Mouse (Mus musculus) gastrocnemius, adult 2 months (tissue): ENCODE results near the gene S100a7a. TPM values are rescaled to one million over a fixed set of nuclear protein-coding genes. Genes with fewer than 3 reads are reported as not detected.

Experiments used
- DNase-seq: peaks from one replicate; pipeline ENCODE4 v3.0.0; 2022
- H3K27ac ChIP-seq: fragments of 200-600 bp; 2 replicates; pipeline ENCODE4 v1.8.1; 2022; ENCODE audit warnings: mild to moderate bottlenecking
- H3K4me3 ChIP-seq: fragments of 200-600 bp; 2 replicates; pipeline ENCODE4 v1.8.1; 2022; ENCODE audit warnings: mild to moderate bottlenecking, moderate library complexity
- CTCF ChIP-seq: fragments of 200-600 bp; IDR thresholded peaks from 2 replicates; pipeline ENCODE4 v1.8.1; 2022; ENCODE audit warnings: antibody characterized with exemption, mild to moderate bottlenecking, moderate library complexity
- intact Hi-C: fragments of 180-260 bp; cut with DNase I; formaldehyde crosslinking; loops from one replicate; pipeline ENCODE4 v1.15.1; 2025
- long read RNA-seq, 2 experiments: library from polyadenylated mRNA; stranded (forward); transcript quantifications; one replicate each; pipeline ENCODE4 v2.0.0; 2021
- total RNA-seq, 2 experiments: library from RNA; stranded (reverse); gene quantifications; 2 replicates each; pipeline ENCODE4 v1.2.3; 2021

S100a7a gene
- under 1 TPM in 1 of 2 experiments, not detected in 1; 0.17 TPM for total RNA-seq
- long read RNA-seq, experiment 1: 0 reads
- long read RNA-seq, experiment 2: 0 reads

GRCm38 (mm10) chr3:90653717-90654116 lies at the start of gene S100a7a:
S100a7a (plus strand) TSS chr3:90654017.
- no peak within 1 kb of the TSS for H3K27ac ChIP-seq
- no peak for TF ChIP-seq CTCF
- DNase-seq: no peak
- intact Hi-C loops: loop anchor here (5.0 kb wide), 1 partner anchor 241 kb away; no protein-coding TSS in a partner anchor
- no peak within 1 kb of the TSS for H3K4me3 ChIP-seq

- H3K27ac ChIP-seq: peak overlapping the region; percentile 84
- peak overlapping the region; percentile 53 for H3K4me3 ChIP-seq
- intact Hi-C loops: no loop called here
- DNase-seq: peak; percentile 90
- no peak for TF ChIP-seq CTCF
These were observed 49.4 kb upstream of the S100a7a start for GRCm38 (mm10) chr3:90604416-90604815.

- Histone ChIP-seq H3K27ac (peak overlapping the region; percentile 84), H3K4me3 (peak overlapping the region; percentile 35)
- intact Hi-C loops: no loop called here
- no peak for TF ChIP-seq CTCF
- no peak for DNase-seq
These were observed 48.8 kb upstream of the S100a7a start for GRCm38 (mm10) chr3:90605049-90605448.

GRCm38 (mm10) chr3:90605736-90606135 lies 48.1 kb upstream of the S100a7a start:
- intact Hi-C loops: no loop called here
- H3K4me3 ChIP-seq: 0 out of 2 replicates have a peak overlapping the region, but pooled peaks have one; percentile 2
- peak overlapping the region; percentile 84 for H3K27ac ChIP-seq

GRCm38 (mm10) chr3:90606185-90606584 lies 47.6 kb upstream of the S100a7a start:
- Histone ChIP-seq H3K4me3 (0 out of 2 replicates have a peak overlapping the region, but pooled peaks have one; percentile 2), H3K27ac (peak overlapping the region; percentile 84)
- intact Hi-C loops: no loop called here
- no peak for TF ChIP-seq CTCF
- DNase-seq: peak; percentile 65

More at GRCm38 (mm10) chr3:90605736-90606135, 48.1 kb upstream of the S100a7a start:
- TF ChIP-seq CTCF: no peak
- DNase-seq: no peak

- Histone ChIP-seq H3K4me3 (no peak overlapping the region), H3K27ac (peak overlapping the region; percentile 84)
- DNase-seq: no peak
- TF ChIP-seq CTCF: no peak
- intact Hi-C loops: no loop called here
These were observed 46.5 kb upstream of the S100a7a start for GRCm38 (mm10) chr3:90607361-90607760.

GRCm38 (mm10) chr3:90608223-90608622 lies 45.6 kb upstream of the S100a7a start, which contains the start of gene S100a5:
S100a5 (plus strand) TSS chr3:90608523.
- Histone ChIP-seq H3K27ac (peak within 1 kb of the TSS; percentile 84), H3K4me3 (no peak within 1 kb of the TSS)
- TF ChIP-seq CTCF: no peak
- no peak for DNase-seq
- intact Hi-C loops: no loop called here

GRCm38 (mm10) chr3:90609102-90609501 lies 44.7 kb upstream of the S100a7a start:
- H3K27ac ChIP-seq: peak overlapping the region; percentile 84
- intact Hi-C loops: no loop called here
- no peak for TF ChIP-seq CTCF
- no peak for DNase-seq
- no peak overlapping the region for H3K4me3 ChIP-seq

GRCm38 (mm10) chr3:90611494-90611893 lies 42.3 kb upstream of the S100a7a start:
- intact Hi-C loops: no loop called here
- no peak overlapping the region for H3K4me3 ChIP-seq

GRCm38 (mm10) chr3:90612061-90612460 lies 41.8 kb upstream of the S100a7a start:
- no peak for DNase-seq
- intact Hi-C loops: no loop called here
- Histone ChIP-seq H3K4me3 (peak overlapping the region; percentile 80), H3K27ac (peak overlapping the region; percentile 92)
- no peak for TF ChIP-seq CTCF

More at GRCm38 (mm10) chr3:90611494-90611893, 42.3 kb upstream of the S100a7a start:
- DNase-seq: no peak
- no peak for TF ChIP-seq CTCF
- H3K27ac ChIP-seq: peak overlapping the region; percentile 92

- peak; percentile 76 for TF ChIP-seq CTCF
- intact Hi-C loops: no loop called here
- peak within 1 kb of the TSS; percentile 92 for H3K27ac ChIP-seq
- DNase-seq: peak; percentile 91
- peak within 1 kb of the TSS; percentile 80 for H3K4me3 ChIP-seq
These were observed 41.0 kb upstream of the S100a7a start, which contains the start of gene S100a6 for GRCm38 (mm10) chr3:90612728-90613291. S100a6 (plus strand) TSS chr3:90612882.

GRCm38 (mm10) chr3:90613461-90614147 lies 40.2 kb upstream of the S100a7a start:
- H3K27ac ChIP-seq: peak overlapping the region; percentile 92
- H3K4me3 ChIP-seq: peak overlapping the region; percentile 80
- no peak for TF ChIP-seq CTCF
- no peak for DNase-seq
- intact Hi-C loops: no loop called here

- peak overlapping the region; percentile 92 for H3K27ac ChIP-seq
- DNase-seq: no peak
- no peak for TF ChIP-seq CTCF
- intact Hi-C loops: no loop called here
- peak overlapping the region; percentile 80 for H3K4me3 ChIP-seq
These were observed 39.7 kb upstream of the S100a7a start for GRCm38 (mm10) chr3:90614148-90614530.
